Mouse (Mus musculus) heart, embryonic 10.5 days (tissue): Measurements from ENCODE around the gene Sec31b. TPM values are rescaled to one million over a fixed set of nuclear protein-coding genes. Genes with fewer than 3 reads are reported as not detected.

Experiments
- DNase-seq: peaks from one replicate; pipeline ENCODE4 v3.0.0-alpha.2; 2017; ENCODE audit warnings: low spot score
- H3K27ac ChIP-seq: fragments of 300-500 bp; sonication (generic); 2 replicates; pipeline ENCODE4 v1.5.1; 2016; ENCODE audit warnings: mild to moderate bottlenecking
- H3K27me3 ChIP-seq: fragments of 300-500 bp; sonication (generic); 2 replicates; pipeline ENCODE4 v1.6.1; 2016; ENCODE audit warnings: mild to moderate bottlenecking; ENCODE audit not compliant: poor library complexity, insufficient read depth, severe bottlenecking
- H3K36me3 ChIP-seq: fragments of 300-500 bp; sonication (generic); 2 replicates; pipeline ENCODE4 v1.6.1; 2016; ENCODE audit warnings: mild to moderate bottlenecking, moderate library complexity
- H3K4me1 ChIP-seq: fragments of 300-500 bp; sonication (generic); 2 replicates; pipeline ENCODE4 v1.6.1; 2016; ENCODE audit warnings: mild to moderate bottlenecking
- H3K4me3 ChIP-seq: fragments of 300-500 bp; sonication (generic); 2 replicates; pipeline ENCODE4 v1.5.1; 2016; ENCODE audit warnings: mild to moderate bottlenecking, moderate library complexity
- H3K9me3 ChIP-seq: fragments of 300-500 bp; sonication (generic); 2 replicates; pipeline ENCODE4 v1.6.1; 2016; ENCODE audit warnings: mild to moderate bottlenecking, moderate library complexity
- WGBS: fragments of 180-500 bp; shearing (Covaris S2); methylation state at CpG from one replicate; pipeline ENCODE4 v1.1.7; 2016; 5-methylcytosine and 5-hydroxymethylcytosine counted together
- polyA plus RNA-seq: library from polyadenylated mRNA; unstranded; fragments of >200 nt; fragmentation: Nextera tagmentation; extraction: Ambion mirVana; gene quantifications from 2 replicates; pipeline ENCODE4 v1.2.1, GENCODE M21; 2016

Sec31b gene
- polyA plus RNA-seq, 1 experiment from 2014 or later = 1.0 TPM

GRCm38 (mm10) chr19:44562652-44563206 lies 17.1 kb upstream of the Sec31b start, which contains the start of gene Hif1an:
Hif1an (plus strand) TSS chr19:44562850.
- WGBS = under 1% methylated on average over 33 of the region's 33 CpGs

GRCm38 (mm10) chr19:44554861-44555590 lies 9.4 kb upstream of the Sec31b start, which contains the start of gene Ndufb8:
Ndufb8 (minus strand) TSS chr19:44555440.
- Histone ChIP-seq H3K36me3 (peaks cover 37% of the 10 kb centered on the region), H3K4me3 (peak within 1 kb of the TSS; percentile 90), H3K4me1 (peaks cover 13% of the 10 kb centered on the region; the same call in 1 of the 2 replicates), H3K9me3 (no peaks in the 10 kb centered on the region), H3K27ac (peak within 1 kb of the TSS; percentile 97), H3K27me3 (no peaks in the 10 kb centered on the region)
- peak; percentile 97 for DNase-seq
- WGBS = under 1% methylated on average over 50 of the region's 50 CpGs

More at GRCm38 (mm10) chr19:44562652-44563206, 17.1 kb upstream of the Sec31b start, which contains the start of gene Hif1an:
- H3K4me3 ChIP-seq = peak within 1 kb of the TSS; percentile 88
- peak; percentile 97 for DNase-seq
- H3K9me3 ChIP-seq = no peaks in the 10 kb centered on the region
- H3K27me3 ChIP-seq = no peaks in the 10 kb centered on the region
- peak within 1 kb of the TSS; percentile 94 for H3K27ac ChIP-seq
- peaks cover 12% of the 10 kb centered on the region for H3K4me1 ChIP-seq
- H3K36me3 ChIP-seq = peaks cover 31% of the 10 kb centered on the region

- 5% methylated on average over 8 of the region's 8 CpGs for WGBS
- DNase-seq = no peak
- Histone ChIP-seq H3K4me1 (peaks cover 13% of the 10 kb centered on the region; the same call in 1 of the 2 replicates), H3K9me3 (no peaks in the 10 kb centered on the region), H3K27me3 (no peaks in the 10 kb centered on the region), H3K36me3 (peaks cover 42% of the 10 kb centered on the region), H3K4me3 (peak overlapping the region; percentile 90), H3K27ac (peak overlapping the region; percentile 97)
These were observed 8.8 kb upstream of the Sec31b start for GRCm38 (mm10) chr19:44554490-44554860.

GRCm38 (mm10) chr19:44553286-44553685 lies 7.6 kb upstream of the Sec31b start:
- Histone ChIP-seq H3K27me3 (no peaks in the 10 kb centered on the region), H3K4me3 (no peak overlapping the region)
- whole genome bisulfite sequencing = 92% methylated on average over 4 of the region's 4 CpGs

GRCm38 (mm10) chr19:44552731-44553130 lies 7.1 kb upstream of the Sec31b start, which contains the start of gene Gm20538:
Gm20538 (minus strand) TSS chr19:44552831.
- WGBS = 90% methylated on average over 4 of the region's 4 CpGs
- H3K4me1 ChIP-seq = peaks cover 13% of the 10 kb centered on the region; the same call in 1 of the 2 replicates
- H3K27ac ChIP-seq = no peak within 1 kb of the TSS
- DNase-seq = no peak
- H3K9me3 ChIP-seq = no peaks in the 10 kb centered on the region
- no peaks in the 10 kb centered on the region for H3K27me3 ChIP-seq
- no peak within 1 kb of the TSS for H3K4me3 ChIP-seq
- peaks cover 60% of the 10 kb centered on the region for H3K36me3 ChIP-seq

More at GRCm38 (mm10) chr19:44553286-44553685, 7.6 kb upstream of the Sec31b start:
- Histone ChIP-seq H3K9me3 (no peaks in the 10 kb centered on the region), H3K36me3 (peaks cover 54% of the 10 kb centered on the region), H3K4me1 (peaks cover 13% of the 10 kb centered on the region; the same call in 1 of the 2 replicates), H3K27ac (no peak overlapping the region)
- no peak for DNase-seq

GRCm38 (mm10) chr19:44544775-44545174 lies 889 bp downstream of the Sec31b start:
- H3K4me3 ChIP-seq = peak overlapping the region; percentile 73
- 1% methylated on average over 13 of the region's 13 CpGs for WGBS
- no peak overlapping the region for H3K27ac ChIP-seq
- DNase-seq = peak; percentile 85
- H3K36me3 ChIP-seq = peaks cover 31% of the 10 kb centered on the region
- peaks cover 11% of the 10 kb centered on the region; the same call in 1 of the 2 replicates for H3K4me1 ChIP-seq
- H3K9me3 ChIP-seq = no peaks in the 10 kb centered on the region
- peaks cover 5% of the 10 kb centered on the region; the same call in 1 of the 2 replicates for H3K27me3 ChIP-seq

GRCm38 (mm10) chr19:44544372-44544771 lies 1.3 kb downstream of the Sec31b start:
- H3K27ac ChIP-seq = no peak overlapping the region
- peaks cover 11% of the 10 kb centered on the region; the same call in 1 of the 2 replicates for H3K4me1 ChIP-seq
- H3K36me3 ChIP-seq = peaks cover 28% of the 10 kb centered on the region
- no peaks in the 10 kb centered on the region for H3K9me3 ChIP-seq
- WGBS = 63% methylated on average over 10 of the region's 10 CpGs
- H3K4me3 ChIP-seq = no peak overlapping the region
- H3K27me3 ChIP-seq = peaks cover 5% of the 10 kb centered on the region; the same call in 1 of the 2 replicates
- DNase-seq = no peak

- Histone ChIP-seq H3K27ac (no peak overlapping the region), H3K4me3 (no peak overlapping the region), H3K27me3 (peaks cover 5% of the 10 kb centered on the region; the same call in 1 of the 2 replicates), H3K36me3 (peaks cover 12% of the 10 kb centered on the region; the same call in 1 of the 2 replicates), H3K9me3 (no peaks in the 10 kb centered on the region), H3K4me1 (peaks cover 11% of the 10 kb centered on the region; the same call in 1 of the 2 replicates)
- DNase-seq = no peak
- 85% methylated on average over 8 of the region's 8 CpGs for WGBS
These were observed 2.9 kb downstream of the Sec31b start for GRCm38 (mm10) chr19:44542694-44543178.

- WGBS = 82% methylated on average over 8 of the region's 8 CpGs
- H3K27me3 ChIP-seq = peaks cover 15% of the 10 kb centered on the region; the same call in 1 of the 2 replicates
- no peak for DNase-seq
- H3K4me1 ChIP-seq = no peaks in the 10 kb centered on the region
- H3K9me3 ChIP-seq = no peaks in the 10 kb centered on the region
- no peak overlapping the region for H3K4me3 ChIP-seq
- H3K36me3 ChIP-seq = peaks cover 11% of the 10 kb centered on the region; the same call in 1 of the 2 replicates
- H3K27ac ChIP-seq = no peak overlapping the region
These were observed 8.2 kb downstream of the Sec31b start for GRCm38 (mm10) chr19:44537416-44537815.

- no peak for DNase-seq
- H3K4me3 ChIP-seq = no peak overlapping the region
- H3K9me3 ChIP-seq = no peaks in the 10 kb centered on the region
- 46% methylated on average over 3 of the region's 3 CpGs for WGBS
- no peaks in the 10 kb centered on the region for H3K4me1 ChIP-seq
- no peak overlapping the region for H3K27ac ChIP-seq
- H3K27me3 ChIP-seq = peaks cover 34% of the 10 kb centered on the region
- H3K36me3 ChIP-seq = peaks cover 5% of the 10 kb centered on the region; the same call in 1 of the 2 replicates
These were observed 10.3 kb downstream of the Sec31b start for GRCm38 (mm10) chr19:44535376-44535775.

- Histone ChIP-seq H3K9me3 (no peaks in the 10 kb centered on the region), H3K27ac (no peak overlapping the region), H3K4me1 (no peaks in the 10 kb centered on the region), H3K27me3 (peaks cover 44% of the 10 kb centered on the region), H3K36me3 (no peaks in the 10 kb centered on the region), H3K4me3 (no peak overlapping the region)
- WGBS = 75% methylated on average over 6 of the region's 6 CpGs
- no peak for DNase-seq
These were observed 15.6 kb downstream of the Sec31b start for GRCm38 (mm10) chr19:44530018-44530417.

- WGBS = 77% methylated on average over 9 of the region's 9 CpGs
These were observed 20.0 kb downstream of the Sec31b start for GRCm38 (mm10) chr19:44525551-44526205.

More at GRCm38 (mm10) chr19:44525551-44526205, 20.0 kb downstream of the Sec31b start:
- DNase-seq = no peak
- H3K4me1 ChIP-seq = no peaks in the 10 kb centered on the region
- peaks cover 34% of the 10 kb centered on the region; the same call in 1 of the 2 replicates for H3K27me3 ChIP-seq
- no peaks in the 10 kb centered on the region for H3K36me3 ChIP-seq
- H3K27ac ChIP-seq = no peak overlapping the region
- H3K9me3 ChIP-seq = no peaks in the 10 kb centered on the region
- no peak overlapping the region for H3K4me3 ChIP-seq
